9 mouse cellular contexts compared by ENCODE assay signal in the genomic region with DNA sequence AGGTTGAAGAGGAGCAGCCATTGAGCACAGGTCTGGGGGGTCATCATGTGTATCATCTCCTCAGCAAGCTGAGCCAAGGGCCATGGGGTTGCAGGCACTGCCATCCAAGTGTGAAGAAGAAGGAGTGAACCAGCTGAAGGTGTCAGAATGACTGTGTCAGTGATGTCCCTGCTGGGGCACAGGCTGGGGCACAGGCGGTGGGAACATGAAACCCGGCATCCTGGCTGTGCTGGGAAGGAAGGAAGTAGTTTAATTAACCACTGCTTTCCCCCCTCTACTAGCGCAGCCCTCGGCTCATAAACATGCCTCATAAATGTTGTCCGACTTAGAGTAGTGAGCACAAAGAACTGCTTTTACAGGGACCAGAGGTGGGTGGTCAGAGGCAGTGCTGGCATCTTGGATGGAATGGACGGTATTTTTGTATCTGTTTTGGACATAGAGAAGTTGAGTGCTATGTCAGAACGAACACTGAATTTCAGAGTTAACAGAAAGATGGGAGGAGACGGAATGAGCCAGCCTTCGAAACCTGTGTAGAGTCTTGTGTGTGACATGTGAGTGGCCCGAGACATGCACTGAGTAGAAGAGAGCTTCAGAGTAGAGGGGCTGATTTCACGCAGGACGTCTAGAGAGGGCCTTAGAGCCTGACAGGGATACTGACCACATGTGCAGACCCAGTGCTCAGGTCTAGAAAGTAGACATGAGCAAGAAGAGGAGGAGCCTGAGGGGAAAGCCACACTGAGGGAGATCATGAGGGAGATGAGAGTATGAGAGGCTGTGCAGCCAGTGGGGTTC. TPM values are rescaled to one million over a fixed set of nuclear protein-coding genes. Genes with fewer than 3 reads are reported as not detected.
A peak's percentile ranks its signal among the peaks of the same experiment; 100 is the strongest.
DNase-seq lines count a peak whose midpoint lies in the region; ATAC-seq and TF ChIP-seq lines count a peak whose summit lies in the region.
"Had no signal": no experiment of that assay in that cellular context is flagged by ENCODE, and none has a peak within 500 bp of the region (broad histone marks: within the 10 kb centered on the region; RNA-seq: fewer than 3 reads in every experiment).

No protein-coding gene starts in this region.

- H3K4me3 ChIP-seq in forebrain, embryonic 11.5 days (ENCODE audit: low read depth, low read length), result no peak overlapping the region
- H3K4me3 ChIP-seq in forebrain, embryonic 13.5 days, result no peak overlapping the region
- H3K4me3 ChIP-seq in embryonic facial prominence, embryonic 13.5 days, result no peak overlapping the region
- no peak overlapping the region for H3K4me3 ChIP-seq in limb, embryonic 14.5 days (replicated peaks; ENCODE audit: low read length)
- H3K4me3 ChIP-seq: erythroblast, embryonic 14.5 days had no signal

- TF ChIP-seq POLR2A in limb, embryonic 14.5 days (IDR thresholded peaks at IDR 0.05; ENCODE audit: borderline replicate concordance, extremely low read depth, insufficient read depth, insufficient read length), result no peak

- no peak overlapping the region for H3K4me2 ChIP-seq in forebrain, embryonic 11.5 days (ENCODE audit: low read depth, low read length, severe bottlenecking)
- no peak overlapping the region for H3K4me2 ChIP-seq in forebrain, embryonic 13.5 days
- no peak overlapping the region for H3K4me2 ChIP-seq in embryonic facial prominence, embryonic 13.5 days
- 0 out of 2 replicates have a peak overlapping the region, but pooled peaks have one; percentile 1 for H3K4me2 ChIP-seq in limb, embryonic 14.5 days (replicated peaks; ENCODE audit: low read depth, low read length, severe bottlenecking)

- H3K4me1 ChIP-seq in forebrain, embryonic 11.5 days (replicated peaks; ENCODE audit: control insufficient read depth, insufficient read depth, low read length), result peaks cover 8% of the 10 kb centered on the region; the same call in 1 of the 2 replicates
- peaks cover 29% of the 10 kb centered on the region for H3K4me1 ChIP-seq in forebrain, embryonic 13.5 days
- peaks cover 52% of the 10 kb centered on the region for H3K4me1 ChIP-seq in embryonic facial prominence, embryonic 13.5 days
- H3K4me1 ChIP-seq in limb, embryonic 14.5 days (ENCODE audit: control insufficient read depth, insufficient read depth, low read length), result peaks cover 46% of the 10 kb centered on the region

- no peak overlapping the region for H3K9ac ChIP-seq in forebrain, embryonic 11.5 days (ENCODE audit: low read length)
- H3K9ac ChIP-seq in forebrain, embryonic 13.5 days, result no peak overlapping the region
- H3K9ac ChIP-seq in embryonic facial prominence, embryonic 13.5 days, result no peak overlapping the region
- H3K9ac ChIP-seq in limb, embryonic 14.5 days (ENCODE audit: low read depth, low read length, severe bottlenecking), result no peak overlapping the region

- no peaks in the 10 kb centered on the region for H3K9me3 ChIP-seq in forebrain, embryonic 11.5 days (ENCODE audit: control insufficient read depth, low read length)
- H3K9me3 ChIP-seq in forebrain, embryonic 13.5 days (replicated peaks), result no peaks in the 10 kb centered on the region
- no peaks in the 10 kb centered on the region for H3K9me3 ChIP-seq in embryonic facial prominence, embryonic 13.5 days
- no peaks in the 10 kb centered on the region for H3K9me3 ChIP-seq in limb, embryonic 14.5 days (ENCODE audit: control insufficient read depth, low read length)

- no peaks in the 10 kb centered on the region for H3K27me3 ChIP-seq in forebrain, embryonic 11.5 days (ENCODE audit: control insufficient read depth, insufficient read depth, low read length)
- H3K27me3 ChIP-seq in forebrain, embryonic 13.5 days, result no peaks in the 10 kb centered on the region
- H3K27me3 ChIP-seq in embryonic facial prominence, embryonic 13.5 days, result no peaks in the 10 kb centered on the region
- no peaks in the 10 kb centered on the region for H3K27me3 ChIP-seq in limb, embryonic 14.5 days (ENCODE audit: control insufficient read depth, insufficient read depth, low read length)

- H3K27ac ChIP-seq in forebrain, embryonic 11.5 days (ENCODE audit: low read depth, low read length), result no peak overlapping the region
- H3K27ac ChIP-seq in forebrain, embryonic 13.5 days, result no peak overlapping the region
- H3K27ac ChIP-seq in embryonic facial prominence, embryonic 13.5 days, result peak overlapping the region; percentile 28; the same call in 1 of the 2 replicates
- H3K27ac ChIP-seq in limb, embryonic 14.5 days (replicated peaks; ENCODE audit: low read depth, low read length), result peak overlapping the region; percentile 58

- ATAC-seq in forebrain, embryonic 11.5 days (replicated peaks; ENCODE audit: low FRiP score), result 0 out of 2 replicates have a peak, but pooled peaks have one; percentile 21
- ATAC-seq in forebrain, embryonic 13.5 days, result no peak
- ATAC-seq in embryonic facial prominence, embryonic 13.5 days (ENCODE audit: insufficient number of reproducible peaks, insufficient read depth, low FRiP score, low TSS enrichment, low read depth), result peak; percentile 39
- ATAC-seq in limb, embryonic 14.5 days (ENCODE audit: low FRiP score, low read depth), result peak; percentile 48; the same call in 1 of the 2 replicates

- 77% methylated on average over 12 of the region's 12 CpGs for WGBS in forebrain, embryonic 11.5 days
- WGBS in forebrain, embryonic 13.5 days, result 81% methylated on average over 12 of the region's 12 CpGs
- 53% methylated on average over 12 of the region's 12 CpGs for WGBS in embryonic facial prominence, embryonic 13.5 days
- WGBS in limb, embryonic 14.5 days, result 21% methylated on average over 12 of the region's 12 CpGs

- H3K36me3 ChIP-seq in forebrain, embryonic 11.5 days (ENCODE audit: control insufficient read depth, insufficient read depth, low read length), result no peaks in the 10 kb centered on the region
- peaks cover 41% of the 10 kb centered on the region for H3K36me3 ChIP-seq in forebrain, embryonic 13.5 days (ENCODE audit: poor library complexity, severe bottlenecking)
- H3K36me3 ChIP-seq in embryonic facial prominence, embryonic 13.5 days, result peaks cover 46% of the 10 kb centered on the region
- peaks cover 41% of the 10 kb centered on the region for H3K36me3 ChIP-seq in limb, embryonic 14.5 days (ENCODE audit: control insufficient read depth, insufficient read depth, low read length)

- DNase-seq in forebrain, embryonic 11.5 days (ENCODE audit: low spot score), result no peak
- peak; percentile 34 for DNase-seq in kidney, postnatal 10 days
- no peak for DNase-seq in kidney, postnatal 25 days
- peak; percentile 34 for DNase-seq in limb, embryonic 14.5 days (ENCODE audit: low spot score)
- no peak for DNase-seq in ovary, postnatal 14 days (ENCODE audit: low spot score)
- DNase-seq in cerebellum, postnatal 36 days, result no peak

RNA-seq across cellular contexts. Expression of a gene that starts 31.4 kb away (rescaled TPM):
- polyA plus RNA-seq in forebrain, embryonic 11.5 days (2014; fragmentation: Nextera tagmentation; extraction: Ambion mirVana), result 26.3 and 32.8 TPM in 2 replicates
- polyA plus RNA-seq in forebrain, embryonic 13.5 days (2015; fragmentation: Nextera tagmentation; extraction: Ambion mirVana), result 12.8 and 14.1 TPM in 2 replicates
- polyA plus RNA-seq in embryonic facial prominence, embryonic 13.5 days (2015; fragmentation: Nextera tagmentation; extraction: Ambion mirVana), result 25.4 and 26.5 TPM in 2 replicates
- polyA plus RNA-seq in limb, embryonic 14.5 days (2012; rRNA removed), result 79.8 and 83.7 TPM in 2 replicates
- polyA plus RNA-seq in limb, embryonic 14.5 days (2014; fragmentation: Nextera tagmentation; extraction: Ambion mirVana), result 37.5 and 58.6 TPM in 2 replicates

Comparison
In these comparisons a context has a peak if more than half of its experiments do, and no peak if none do; other contexts are left out.
1. DNase-seq: peak in kidney, postnatal 10 days (single experiment) and limb, embryonic 14.5 days (single experiment); none in forebrain, embryonic 11.5 days (single experiment), kidney, postnatal 25 days (0 of 2), ovary, postnatal 14 days (single experiment) and cerebellum, postnatal 36 days (0 of 2).
2. H3K27ac ChIP-seq: peak in embryonic facial prominence, embryonic 13.5 days (single experiment) and limb, embryonic 14.5 days (single experiment); none in forebrain, embryonic 11.5 days (single experiment) and forebrain, embryonic 13.5 days (single experiment).